Mouse (Mus musculus) ES-E14 (cell line): ENCODE data around the gene Lfng. TPM values are rescaled to one million over a fixed set of nuclear protein-coding genes. Genes with fewer than 3 reads are reported as not detected.

Experiments
- DNase-seq: peaks from one replicate; pipeline ENCODE4 v3.0.0-alpha.2; 2013; ENCODE audit warnings: low read depth, low spot score
- H3K27ac ChIP-seq: 2 replicates; pipeline ENCODE4 v1.5.1; 2012; ENCODE audit warnings: low read depth, mild to moderate bottlenecking, low read length, moderate library complexity, mixed read lengths; ENCODE audit not compliant: poor library complexity, insufficient read depth, severe bottlenecking
- H3K36me3 ChIP-seq: 2 replicates; pipeline ENCODE4 v1.6.1; 2012; ENCODE audit warnings: mild to moderate bottlenecking, low read length, moderate library complexity, mixed read lengths; ENCODE audit not compliant: control insufficient read depth, poor library complexity, insufficient read depth, severe bottlenecking
- H3K4me1 ChIP-seq, 2 experiments: fragments of 150-350 bp in 1 of 2; sonication (generic) in 1 of 2; 2 replicates each; pipeline ENCODE4 v1.6.1; 2012; ENCODE audit warnings: low read length in 2 of 2, mild to moderate bottlenecking in 1 of 2, mixed read lengths in 1 of 2; ENCODE audit not compliant: control insufficient read depth in 2 of 2, insufficient read depth in 2 of 2, poor library complexity in 1 of 2
- H3K4me3 ChIP-seq, 2 experiments: fragments of 150-350 bp in 1 of 2; sonication (generic) in 1 of 2; 2 replicates each; pipeline ENCODE4 v1.5.1; 2012; ENCODE audit warnings: low read length in 2 of 2, low read depth in 1 of 2, mild to moderate bottlenecking in 1 of 2, mixed read lengths in 1 of 2; ENCODE audit not compliant: insufficient read depth in 1 of 2, poor library complexity in 1 of 2, severe bottlenecking in 1 of 2
- H3K9ac ChIP-seq: 2 replicates; pipeline ENCODE4 v1.6.1; 2012; ENCODE audit warnings: low read depth, mild to moderate bottlenecking, low read length, mixed read lengths; ENCODE audit not compliant: poor library complexity, insufficient read depth, severe bottlenecking
- H3K9me3 ChIP-seq: fragments of 150-350 bp; sonication (generic); 2 replicates; pipeline ENCODE4 v1.6.1; 2012; ENCODE audit warnings: low read depth, mild to moderate bottlenecking, low read length; ENCODE audit not compliant: control insufficient read depth, insufficient read depth
- CHD2 ChIP-seq: IDR thresholded peaks from 2 replicates; pipeline ENCODE4 v1.6.1; 2014; ENCODE audit warnings: mild to moderate bottlenecking, low read depth, low read length, inconsistent platforms
- HCFC1 ChIP-seq: IDR thresholded peaks from 2 replicates; pipeline ENCODE4 v1.6.1; 2012; ENCODE audit warnings: low read length, inconsistent platforms, borderline replicate concordance; ENCODE audit not compliant: insufficient read depth
- MAFK ChIP-seq: IDR thresholded peaks from 2 replicates; pipeline ENCODE4 v1.6.1; 2014; ENCODE audit warnings: mild to moderate bottlenecking, low read depth, low read length, inconsistent platforms; ENCODE audit not compliant: insufficient read depth
- ZC3H11A ChIP-seq: IDR thresholded peaks from 2 replicates; pipeline ENCODE4 v1.6.1; 2012; ENCODE audit warnings: low read depth, mild to moderate bottlenecking, inconsistent platforms, low read length, borderline replicate concordance
- ZNF384 ChIP-seq: IDR thresholded peaks from 2 replicates; pipeline ENCODE4 v1.6.1; 2012; ENCODE audit warnings: low read depth, low read length, inconsistent platforms
- in situ Hi-C, 2 experiments: fragments of 600-800 bp; cut with MboI; formaldehyde crosslinking; loops; one replicate each; pipeline ENCODE4 v1.15.1; 2025; ENCODE audit warnings: low sequenced_read_pairs in 2 of 2, inconsistent platforms in 1 of 2; ENCODE audit not compliant: unreplicated experiment in 2 of 2
- total RNA-seq: library from RNA; depleted of rRNA; stranded (reverse); fragments of 300-350 nt; gene quantifications from 2 replicates; pipeline ENCODE4 v1.2.3, GENCODE M21; 2012; rRNA removed

Lfng gene
- total RNA-seq: 13.3 and 28.1 TPM in 2 replicates

DNA sequence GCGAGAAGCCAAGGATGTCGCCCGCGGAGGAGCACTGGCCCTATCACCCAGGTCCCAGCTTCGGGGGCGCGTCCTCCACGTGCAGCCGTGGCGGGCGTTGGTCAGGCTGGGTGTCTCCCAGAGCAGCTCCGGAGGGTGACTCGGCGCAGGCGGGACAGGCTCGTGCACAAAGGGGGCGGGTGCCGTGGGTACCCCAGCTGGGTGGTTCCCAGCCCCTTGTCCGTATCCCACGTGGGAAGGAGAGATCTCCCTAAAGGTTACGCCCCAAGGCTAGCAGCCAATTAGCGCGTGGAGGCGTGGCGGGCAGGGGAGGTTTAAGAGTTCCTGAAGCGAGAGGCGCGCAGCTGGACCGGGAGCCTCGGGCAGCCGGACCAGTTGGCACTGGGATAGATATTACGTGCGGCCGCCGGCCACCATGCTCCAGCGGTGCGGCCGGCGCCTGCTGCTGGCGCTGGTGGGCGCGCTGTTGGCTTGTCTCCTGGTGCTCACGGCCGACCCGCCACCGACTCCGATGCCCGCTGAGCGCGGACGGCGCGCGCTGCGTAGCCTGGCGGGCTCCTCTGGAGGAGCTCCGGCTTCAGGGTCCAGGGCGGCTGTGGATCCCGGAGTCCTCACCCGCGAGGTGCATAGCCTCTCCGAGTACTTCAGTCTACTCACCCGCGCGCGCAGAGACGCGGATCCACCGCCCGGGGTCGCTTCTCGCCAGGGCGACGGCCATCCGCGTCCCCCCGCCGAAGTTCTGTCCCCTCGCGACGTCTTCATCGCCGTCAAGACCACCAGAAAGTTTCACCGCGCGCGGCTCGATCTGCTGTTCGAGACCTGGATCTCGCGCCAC, at the start of gene Lfng:
TSS of gene Lfng (plus strand) at position 320 of the 835 bp plus-strand sequence.
- no peak for TF ChIP-seq ZNF384
- TF ChIP-seq MAFK: no peak
- TF ChIP-seq HCFC1: no peak
- no peak for TF ChIP-seq CHD2
- TF ChIP-seq ZC3H11A: no peak
- H3K27ac ChIP-seq: no peak within 1 kb of the TSS
- no peaks in the 10 kb centered on the region for H3K9me3 ChIP-seq
- DNase-seq: peak; percentile 85
- in situ Hi-C loops: no loop called here
- H3K4me3 ChIP-seq: peak within 1 kb of the TSS; percentile 72 to 79
- H3K4me1 ChIP-seq: peaks cover 0 to 26% of the 10 kb centered on the region in 2 experiments; a peak in 2 of 4 replicates
- H3K9ac ChIP-seq: peak within 1 kb of the TSS; percentile 67
- no peaks in the 10 kb centered on the region for H3K36me3 ChIP-seq

GRCm38 (mm10) chr5:140562601-140563000, 44.5 kb upstream of the Lfng start:
- Histone ChIP-seq H3K9ac (no peak overlapping the region), H3K9me3 (no peaks in the 10 kb centered on the region), H3K36me3 (no peaks in the 10 kb centered on the region), H3K27ac (no peak overlapping the region), H3K4me1 (peaks cover 2 to 13% of the 10 kb centered on the region in 2 experiments; a peak in 3 of 4 replicates), H3K4me3 (no peak overlapping the region)
- in situ Hi-C loops: no loop called here
- TF ChIP-seq CHD2: no peak
- TF ChIP-seq ZC3H11A: no peak
- no peak for TF ChIP-seq MAFK
- TF ChIP-seq ZNF384: no peak
- TF ChIP-seq HCFC1: no peak
- no peak for DNase-seq

DNA sequence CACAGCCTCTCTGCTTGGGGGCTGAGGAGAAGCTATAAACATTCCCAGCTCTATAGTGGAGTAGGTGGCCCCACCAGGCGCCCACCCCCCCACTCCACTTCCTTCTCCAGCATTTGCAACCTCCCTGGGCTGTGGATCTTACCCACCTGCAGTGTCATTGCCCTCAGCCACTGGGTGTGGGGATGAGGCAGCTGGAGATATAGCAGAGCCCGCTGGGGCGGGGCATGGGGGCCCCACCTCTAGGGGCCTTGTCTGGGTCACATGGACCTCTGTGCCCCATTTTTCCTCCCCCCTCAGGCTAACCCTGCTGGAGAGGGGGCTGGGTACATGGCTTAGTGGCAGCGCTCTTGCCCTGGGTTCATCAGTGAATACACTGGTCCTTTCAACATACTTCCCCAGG, 42.2 kb upstream of the Lfng start, which contains the start of gene Grifin:
TSS of gene Grifin (minus strand) at position 176 of the 400 bp plus-strand sequence.
- H3K4me3 ChIP-seq: no peak within 1 kb of the TSS
- no peaks in the 10 kb centered on the region for H3K36me3 ChIP-seq
- DNase-seq: no peak
- H3K9me3 ChIP-seq: no peaks in the 10 kb centered on the region
- TF ChIP-seq ZC3H11A (no peak), MAFK (no peak), ZNF384 (no peak), HCFC1 (no peak), CHD2 (no peak)
- peaks cover 9 to 25% of the 10 kb centered on the region in 2 experiments for H3K4me1 ChIP-seq
- no peak within 1 kb of the TSS for H3K9ac ChIP-seq
- H3K27ac ChIP-seq: no peak within 1 kb of the TSS; the same call in 1 of the 2 replicates
- in situ Hi-C loops: no loop called here

DNA sequence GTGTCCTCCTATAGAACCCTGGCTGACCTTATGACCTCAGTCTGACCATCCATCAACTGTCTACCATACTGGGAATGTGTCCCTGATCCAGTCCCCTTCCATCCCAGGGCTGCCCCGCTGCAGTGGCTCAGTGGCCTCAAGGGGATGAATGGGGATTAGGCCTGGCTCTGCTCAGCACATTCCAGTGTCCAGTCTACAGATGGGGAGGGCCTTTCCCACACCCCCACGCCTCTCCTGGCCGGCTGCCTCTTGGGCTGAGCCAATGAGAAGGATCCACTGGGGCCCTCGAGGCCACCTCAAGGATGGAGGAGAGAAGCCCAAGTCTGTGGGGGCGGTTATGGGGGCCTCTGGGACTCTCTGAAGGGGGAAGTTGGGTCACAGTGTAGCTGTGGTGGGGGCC, 41.7 kb upstream of the Lfng start:
- no peak overlapping the region for H3K4me3 ChIP-seq
- in situ Hi-C loops: no loop called here
- H3K9me3 ChIP-seq: no peaks in the 10 kb centered on the region
- no peak for DNase-seq
- H3K36me3 ChIP-seq: no peaks in the 10 kb centered on the region
- TF ChIP-seq ZC3H11A (no peak), ZNF384 (no peak), MAFK (no peak)
- peaks cover 9 to 25% of the 10 kb centered on the region in 2 experiments for H3K4me1 ChIP-seq
- H3K9ac ChIP-seq: no peak overlapping the region
- H3K27ac ChIP-seq: no peak overlapping the region
